Mouse (Mus musculus): ENCODE measurements around the gene Dpp6. TPM values are rescaled to one million over a fixed set of nuclear protein-coding genes. Genes with fewer than 3 reads are reported as not detected.

Gene Dpp6
- polyA plus RNA-seq, 1 experiment from 2014 or later = 5.5 TPM

GRCm38 (mm10) chr5:27421090-27421635, 604.2 kb downstream of the Dpp6 start:
- Histone ChIP-seq H3K9ac (ENCODE audit: low read depth, low read length) (no peak overlapping the region), H3K27ac (replicated peaks; ENCODE audit: low read depth, low read length) (no peak overlapping the region), H3K27me3 (replicated peaks; ENCODE audit: control insufficient read depth, insufficient read depth, low read length) (no peaks in the 10 kb centered on the region), H3K9me3 (ENCODE audit: control insufficient read depth, low read length) (no peaks in the 10 kb centered on the region), H3K36me3 (ENCODE audit: control insufficient read depth, insufficient read depth, low read length) (no peaks in the 10 kb centered on the region), H3K4me3 (ENCODE audit: low read depth, low read length) (no peak overlapping the region), H3K4me1 (ENCODE audit: control insufficient read depth, insufficient read depth, low read length) (no peaks in the 10 kb centered on the region), H3K4me2 (ENCODE audit: low read depth, low read length) (no peak overlapping the region)
- no peak for DNase-seq (ENCODE audit: low spot score)
- no peak for ATAC-seq (ENCODE audit: low read depth)
- whole genome bisulfite sequencing = 77% methylated on average over 4 of the region's 4 CpGs

GRCm38 (mm10) chr5:27423766-27424165, 606.8 kb downstream of the Dpp6 start:
- Histone ChIP-seq H3K9me3 (ENCODE audit: control insufficient read depth, low read length) (no peaks in the 10 kb centered on the region), H3K36me3 (ENCODE audit: control insufficient read depth, insufficient read depth, low read length) (no peaks in the 10 kb centered on the region), H3K9ac (ENCODE audit: low read depth, low read length) (no peak overlapping the region), H3K4me1 (ENCODE audit: control insufficient read depth, insufficient read depth, low read length) (no peaks in the 10 kb centered on the region), H3K27ac (replicated peaks; ENCODE audit: low read depth, low read length) (no peak overlapping the region), H3K27me3 (replicated peaks; ENCODE audit: control insufficient read depth, insufficient read depth, low read length) (no peaks in the 10 kb centered on the region), H3K4me3 (ENCODE audit: low read depth, low read length) (no peak overlapping the region), H3K4me2 (ENCODE audit: low read depth, low read length) (no peak overlapping the region)
- ATAC-seq (ENCODE audit: low read depth) = no peak
- WGBS = 42% methylated on average over 3 of the region's 3 CpGs
- peak; percentile 30 for DNase-seq (ENCODE audit: low spot score)

- no peaks in the 10 kb centered on the region for H3K4me1 ChIP-seq (ENCODE audit: control insufficient read depth, insufficient read depth, low read length)
- H3K4me2 ChIP-seq (ENCODE audit: low read depth, low read length) = no peak overlapping the region
- H3K9me3 ChIP-seq (ENCODE audit: control insufficient read depth, low read length) = no peaks in the 10 kb centered on the region
- no peak for ATAC-seq (ENCODE audit: low read depth)
- no peak overlapping the region for H3K27ac ChIP-seq (replicated peaks; ENCODE audit: low read depth, low read length)
- no peak overlapping the region for H3K4me3 ChIP-seq (ENCODE audit: low read depth, low read length)
- 69% methylated on average over 3 of the region's 3 CpGs for WGBS
- H3K9ac ChIP-seq (ENCODE audit: low read depth, low read length) = no peak overlapping the region
- DNase-seq (ENCODE audit: low spot score) = no peak
- H3K27me3 ChIP-seq (replicated peaks; ENCODE audit: control insufficient read depth, insufficient read depth, low read length) = no peaks in the 10 kb centered on the region
- H3K36me3 ChIP-seq (ENCODE audit: control insufficient read depth, insufficient read depth, low read length) = no peaks in the 10 kb centered on the region
These were observed 607.6 kb downstream of the Dpp6 start for GRCm38 (mm10) chr5:27424484-27425080.

- 82% methylated on average over 1 of the region's 1 CpGs for WGBS
- no peaks in the 10 kb centered on the region for H3K27me3 ChIP-seq (replicated peaks; ENCODE audit: control insufficient read depth, insufficient read depth, low read length)
- no peaks in the 10 kb centered on the region for H3K4me1 ChIP-seq (ENCODE audit: control insufficient read depth, insufficient read depth, low read length)
- DNase-seq (ENCODE audit: low spot score) (no peak), ATAC-seq (ENCODE audit: low read depth) (no peak)
- no peaks in the 10 kb centered on the region for H3K9me3 ChIP-seq (ENCODE audit: control insufficient read depth, low read length)
- no peak overlapping the region for H3K4me3 ChIP-seq (ENCODE audit: low read depth, low read length)
- no peak overlapping the region for H3K4me2 ChIP-seq (ENCODE audit: low read depth, low read length)
- H3K36me3 ChIP-seq (ENCODE audit: control insufficient read depth, insufficient read depth, low read length) = no peaks in the 10 kb centered on the region
- no peak overlapping the region for H3K27ac ChIP-seq (replicated peaks; ENCODE audit: low read depth, low read length)
- no peak overlapping the region for H3K9ac ChIP-seq (ENCODE audit: low read depth, low read length)
These were observed 609.2 kb downstream of the Dpp6 start for GRCm38 (mm10) chr5:27426200-27426599.

GRCm38 (mm10) chr5:27433584-27433983, 616.6 kb downstream of the Dpp6 start:
- H3K9ac ChIP-seq (ENCODE audit: low read depth, low read length) = no peak overlapping the region

GRCm38 (mm10) chr5:27453201-27453845, 636.3 kb downstream of the Dpp6 start:
- H3K4me3 ChIP-seq (ENCODE audit: low read depth, low read length) = no peak overlapping the region
- H3K27me3 ChIP-seq (replicated peaks; ENCODE audit: control insufficient read depth, insufficient read depth, low read length) = no peaks in the 10 kb centered on the region
- no peaks in the 10 kb centered on the region for H3K4me1 ChIP-seq (ENCODE audit: control insufficient read depth, insufficient read depth, low read length)
- H3K9ac ChIP-seq (ENCODE audit: low read depth, low read length) = no peak overlapping the region
- no peaks in the 10 kb centered on the region for H3K36me3 ChIP-seq (ENCODE audit: control insufficient read depth, insufficient read depth, low read length)
- 45% methylated on average over 3 of the region's 3 CpGs for WGBS
- no peak overlapping the region for H3K4me2 ChIP-seq (ENCODE audit: low read depth, low read length)
- no peaks in the 10 kb centered on the region for H3K9me3 ChIP-seq (ENCODE audit: control insufficient read depth, low read length)
- H3K27ac ChIP-seq (replicated peaks; ENCODE audit: low read depth, low read length) = no peak overlapping the region
- no peak for ATAC-seq (ENCODE audit: low read depth)
- no peak for DNase-seq (ENCODE audit: low spot score)

More at GRCm38 (mm10) chr5:27433584-27433983, 616.6 kb downstream of the Dpp6 start:
- no peak overlapping the region for H3K27ac ChIP-seq (replicated peaks; ENCODE audit: low read depth, low read length)
- H3K27me3 ChIP-seq (replicated peaks; ENCODE audit: control insufficient read depth, insufficient read depth, low read length) = no peaks in the 10 kb centered on the region
- DNase-seq (ENCODE audit: low spot score) = no peak
- H3K4me2 ChIP-seq (ENCODE audit: low read depth, low read length) = no peak overlapping the region
- no peak overlapping the region for H3K4me3 ChIP-seq (ENCODE audit: low read depth, low read length)
- no peaks in the 10 kb centered on the region for H3K9me3 ChIP-seq (ENCODE audit: control insufficient read depth, low read length)
- no peaks in the 10 kb centered on the region for H3K36me3 ChIP-seq (ENCODE audit: control insufficient read depth, insufficient read depth, low read length)
- ATAC-seq (ENCODE audit: low read depth) = no peak
- H3K4me1 ChIP-seq (ENCODE audit: control insufficient read depth, insufficient read depth, low read length) = no peaks in the 10 kb centered on the region

GRCm38 (mm10) chr5:27454386-27454785, 637.4 kb downstream of the Dpp6 start:
- Histone ChIP-seq H3K4me3 (ENCODE audit: low read depth, low read length) (no peak overlapping the region), H3K27ac (replicated peaks; ENCODE audit: low read depth, low read length) (no peak overlapping the region), H3K4me2 (ENCODE audit: low read depth, low read length) (no peak overlapping the region), H3K27me3 (replicated peaks; ENCODE audit: control insufficient read depth, insufficient read depth, low read length) (no peaks in the 10 kb centered on the region), H3K36me3 (ENCODE audit: control insufficient read depth, insufficient read depth, low read length) (no peaks in the 10 kb centered on the region), H3K9ac (ENCODE audit: low read depth, low read length) (no peak overlapping the region), H3K4me1 (ENCODE audit: control insufficient read depth, insufficient read depth, low read length) (no peaks in the 10 kb centered on the region), H3K9me3 (ENCODE audit: control insufficient read depth, low read length) (no peaks in the 10 kb centered on the region)
- ATAC-seq (ENCODE audit: low read depth) (no peak), DNase-seq (ENCODE audit: low spot score) (no peak)
- 82% methylated on average over 3 of the region's 3 CpGs for WGBS

- DNase-seq (ENCODE audit: low spot score) = no peak
- Histone ChIP-seq H3K9ac (ENCODE audit: low read depth, low read length) (no peak overlapping the region), H3K9me3 (ENCODE audit: control insufficient read depth, low read length) (no peaks in the 10 kb centered on the region), H3K4me1 (ENCODE audit: control insufficient read depth, insufficient read depth, low read length) (no peaks in the 10 kb centered on the region), H3K36me3 (ENCODE audit: control insufficient read depth, insufficient read depth, low read length) (no peaks in the 10 kb centered on the region), H3K27me3 (replicated peaks; ENCODE audit: control insufficient read depth, insufficient read depth, low read length) (no peaks in the 10 kb centered on the region), H3K27ac (replicated peaks; ENCODE audit: low read depth, low read length) (no peak overlapping the region), H3K4me2 (ENCODE audit: low read depth, low read length) (no peak overlapping the region), H3K4me3 (ENCODE audit: low read depth, low read length) (no peak overlapping the region)
- 83% methylated on average over 1 of the region's 1 CpGs for WGBS
- no peak for ATAC-seq (ENCODE audit: low read depth)
These were observed 640.0 kb downstream of the Dpp6 start for GRCm38 (mm10) chr5:27456981-27457380.

GRCm38 (mm10) chr5:27457686-27458085, 640.7 kb downstream of the Dpp6 start:
- Histone ChIP-seq H3K4me3 (ENCODE audit: low read depth, low read length) (no peak overlapping the region), H3K4me1 (ENCODE audit: control insufficient read depth, insufficient read depth, low read length) (no peaks in the 10 kb centered on the region), H3K27me3 (replicated peaks; ENCODE audit: control insufficient read depth, insufficient read depth, low read length) (no peaks in the 10 kb centered on the region), H3K36me3 (ENCODE audit: control insufficient read depth, insufficient read depth, low read length) (no peaks in the 10 kb centered on the region), H3K4me2 (ENCODE audit: low read depth, low read length) (no peak overlapping the region), H3K27ac (replicated peaks; ENCODE audit: low read depth, low read length) (no peak overlapping the region), H3K9ac (ENCODE audit: low read depth, low read length) (no peak overlapping the region), H3K9me3 (ENCODE audit: control insufficient read depth, low read length) (no peaks in the 10 kb centered on the region)
- ATAC-seq (ENCODE audit: low read depth) (no peak), DNase-seq (ENCODE audit: low spot score) (no peak)
- 69% methylated on average over 1 of the region's 1 CpGs for WGBS

Measured in embryonic facial prominence, embryonic 14.5 days (tissue).